Mouse (Mus musculus): ENCODE measurements at regions not wholly inside any gene's neighbourhood (a gene's known extent, or its start where the extent isn't known, plus 50 kb on each side); places are given as distances from the start of the nearest gene placed in this dataset.

DNA sequence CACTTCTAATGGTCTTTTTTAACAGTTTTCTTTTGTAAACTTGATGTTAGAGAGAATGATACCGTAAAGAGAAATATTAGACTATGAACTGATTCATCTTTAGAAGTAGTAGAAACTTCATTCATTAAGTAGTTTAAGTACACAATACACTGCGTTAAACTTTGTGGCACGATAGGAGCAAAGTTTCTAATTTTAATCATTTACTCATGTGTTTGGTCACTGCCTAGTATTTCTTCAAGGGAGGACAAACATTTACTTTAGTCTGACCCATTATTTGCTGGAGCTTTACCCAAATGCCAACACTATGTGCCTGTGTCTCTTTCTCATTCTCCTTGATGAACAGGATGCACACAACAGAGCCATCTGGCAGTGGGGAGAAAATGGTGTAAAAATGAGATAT is 200.6 kb downstream of the Chm start:
- DNase-seq (ENCODE audit: low spot score in 2 of 2): no peak

- no peak for DNase-seq (ENCODE audit: low spot score in 2 of 2)
Measured at GRCm38 (mm10) chrX:112984073-112984472, 201.2 kb downstream of the Chm start.

GRCm38 (mm10) chrX:112978583-112978982 is 206.7 kb downstream of the Chm start:
- peak in 1 of 2 experiments; percentile 3 for DNase-seq (ENCODE audit: low spot score in 2 of 2)

- no peak for DNase-seq (ENCODE audit: low spot score in 2 of 2)
Measured at GRCm38 (mm10) chrX:112964093-112964492, 221.2 kb downstream of the Chm start.

DNA sequence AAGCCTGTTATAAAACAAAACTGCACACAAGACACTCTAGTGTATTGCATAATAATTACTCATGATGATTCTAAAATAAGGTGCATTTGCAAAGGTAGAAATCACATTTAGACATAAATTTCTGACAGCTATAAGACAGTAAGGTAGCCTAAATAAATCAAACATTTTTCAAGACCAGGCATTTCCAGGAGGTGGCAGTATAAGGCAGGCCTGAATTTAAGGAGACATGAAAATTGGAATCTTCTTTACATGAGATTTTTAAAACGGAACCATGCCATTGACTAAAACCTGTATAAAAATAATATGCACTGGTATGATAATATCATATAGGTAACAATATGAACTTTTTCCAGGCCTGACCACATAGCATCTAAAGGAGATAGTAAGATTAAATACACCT is 235.5 kb downstream of the Chm start:
- DNase-seq (ENCODE audit: low spot score in 2 of 2): peak in 1 of 2 experiments; percentile 25

DNA sequence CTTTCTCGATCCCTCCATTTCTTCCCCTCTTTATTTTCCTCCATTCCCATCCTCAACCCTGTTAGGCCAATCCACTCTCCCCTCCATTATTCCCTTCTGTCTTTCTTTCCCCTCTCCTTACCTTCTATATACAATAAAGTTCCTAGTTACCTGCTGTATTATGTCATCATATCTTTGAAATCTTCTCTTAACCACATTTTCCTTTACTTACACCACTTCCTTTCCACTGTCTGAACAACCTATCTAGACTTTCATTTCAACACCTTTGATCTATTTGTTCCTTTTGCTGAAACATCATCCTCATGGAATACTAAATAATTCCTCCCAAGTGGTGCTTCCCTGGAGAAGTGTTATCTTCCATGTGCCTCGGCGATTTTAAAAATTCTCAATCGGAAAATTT is 237.8 kb downstream of the Chm start:
- DNase-seq (ENCODE audit: low spot score in 2 of 2): no peak

- no peak for DNase-seq (ENCODE audit: low spot score in 2 of 2)
Measured at GRCm38 (mm10) chrX:112925542-112926182, 227.2 kb upstream of the Pof1b start.

GRCm38 (mm10) chrX:112903631-112904410 is 205.4 kb upstream of the Pof1b start:
- peak in 1 of 2 experiments; percentile 1 for DNase-seq (ENCODE audit: low spot score in 2 of 2)

DNA sequence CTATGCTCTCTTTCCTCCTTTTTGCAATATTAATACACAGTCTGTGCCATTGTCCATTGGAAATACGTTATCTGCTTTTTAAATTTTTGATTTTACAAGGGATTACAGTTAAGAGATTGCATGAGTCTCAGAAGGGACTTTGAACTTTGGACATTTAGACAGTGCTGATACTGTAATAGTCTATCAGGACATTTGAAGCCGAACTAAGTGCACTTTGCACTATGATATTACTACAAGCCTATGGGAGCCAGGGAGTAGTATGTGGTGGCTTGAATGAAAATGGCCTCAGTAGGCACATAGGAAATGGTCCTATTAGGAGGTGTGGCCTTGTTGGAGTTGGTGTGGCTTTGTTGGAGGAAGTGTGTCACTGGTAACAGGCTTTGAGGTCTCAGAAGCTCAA is 188.1 kb upstream of the Pof1b start:
- no peak for DNase-seq (ENCODE audit: low spot score in 2 of 2)

All from frontal cortex, postnatal 36 days (tissue).